Mouse (Mus musculus) myocyte (in vitro differentiated cells): Measurements from ENCODE around the gene Tnfrsf1a.

Source experiments
- CEBPB ChIP-seq: IDR thresholded peaks from 2 replicates; pipeline ENCODE4 v1.6.1; 2011; ENCODE audit warnings: mild to moderate bottlenecking, moderate library complexity; ENCODE audit not compliant: poor library complexity, insufficient read depth, severe bottlenecking
- E2F4 ChIP-seq: IDR thresholded peaks from one replicate; pipeline ENCODE4 v1.6.1; 2011; ENCODE audit warnings: mild to moderate bottlenecking, control low read depth, moderate library complexity; ENCODE audit not compliant: insufficient read depth
- MAX ChIP-seq: IDR thresholded peaks from one replicate; pipeline ENCODE4 v1.6.1; 2011; ENCODE audit warnings: low read depth, mild to moderate bottlenecking, control low read depth
- MYOD1 ChIP-seq, 3 experiments: IDR thresholded peaks; one replicate each; pipeline ENCODE4 v1.6.1; 2011; ENCODE audit warnings: control low read depth in 2 of 3, low read depth in 2 of 3, mild to moderate bottlenecking in 2 of 3, moderate library complexity in 1 of 3; ENCODE audit not compliant: insufficient read length in 2 of 3, control insufficient read depth in 1 of 3
- MYOG ChIP-seq, 3 experiments: IDR thresholded peaks; one replicate each; pipeline ENCODE4 v1.6.1; 2011; ENCODE audit warnings: control low read depth in 2 of 3, low read depth in 2 of 3, mild to moderate bottlenecking in 2 of 3; ENCODE audit not compliant: insufficient read length in 2 of 3, control insufficient read depth in 1 of 3, insufficient read depth in 1 of 3
- POLR2A ChIP-seq: IDR thresholded peaks from one replicate; pipeline ENCODE4 v1.6.1; 2011; ENCODE audit warnings: low read depth, mild to moderate bottlenecking, control low read depth, moderate library complexity; ENCODE audit not compliant: insufficient read length
- POLR2AphosphoS2 ChIP-seq: IDR thresholded peaks from one replicate; pipeline ENCODE4 v1.6.1; 2011; ENCODE audit warnings: low read depth, control low read depth; ENCODE audit not compliant: insufficient read length
- REST ChIP-seq: IDR thresholded peaks from one replicate; pipeline ENCODE4 v1.6.1; 2011; ENCODE audit warnings: mild to moderate bottlenecking, control low read depth, moderate library complexity; ENCODE audit not compliant: insufficient read depth, insufficient read length
- SRF ChIP-seq: IDR thresholded peaks from one replicate; pipeline ENCODE4 v1.6.1; 2011; ENCODE audit warnings: low read depth; ENCODE audit not compliant: control insufficient read depth, insufficient read length
- TCF12 ChIP-seq: IDR thresholded peaks from one replicate; pipeline ENCODE4 v1.6.1; 2011; ENCODE audit warnings: mild to moderate bottlenecking, control low read depth; ENCODE audit not compliant: poor library complexity, insufficient read depth, severe bottlenecking

- TF ChIP-seq TCF12 (no peak), POLR2A (no peak), E2F4 (no peak), POLR2AphosphoS2 (no peak), REST (no peak), MYOG (IDR thresholded peaks at IDR 0.05; ENCODE audit: control insufficient read depth in 1 of 3, insufficient read depth in 1 of 3, insufficient read length in 2 of 3, low read depth in 2 of 3) (no peak), SRF (no peak), CEBPB (no peak), MYOD1 (IDR thresholded peaks at IDR 0.05; ENCODE audit: control insufficient read depth in 1 of 3, insufficient read length in 2 of 3, low read depth in 2 of 3) (no peak), MAX (no peak)
Observed at GRCm38 (mm10) chr6:125333112-125333899, 15.9 kb upstream of the Tnfrsf1a start.
